Mouse (Mus musculus) heart, adult 2 months (tissue): ENCODE measurements at regions not wholly inside any gene's neighbourhood (a gene's known extent, or its start where the extent isn't known, plus 50 kb on each side); places are given as distances from the start of the nearest gene placed in this dataset.
A peak's percentile ranks its signal among the peaks of the same experiment; 100 is the strongest.

ENCODE experiments used
- DNase-seq, 2 experiments: peaks; one replicate each; pipeline ENCODE4 v3.0.0; 2021
- H3K27ac ChIP-seq: fragments of 200-600 bp; 2 replicates; pipeline ENCODE4 v1.8.1; 2022
- H3K27me3 ChIP-seq: fragments of 200-500 bp; 2 replicates; pipeline ENCODE4 v1.6.1; 2012; ENCODE audit warnings: mild to moderate bottlenecking, low read length, inconsistent platforms, mixed read lengths; ENCODE audit not compliant: control insufficient read depth, insufficient read depth
- H3K36me3 ChIP-seq: fragments of 200-500 bp; 2 replicates; pipeline ENCODE4 v1.6.1; 2012; ENCODE audit warnings: low read length, inconsistent platforms; ENCODE audit not compliant: control insufficient read depth, insufficient read depth
- H3K4me1 ChIP-seq: fragments of 200-500 bp; 2 replicates; pipeline ENCODE4 v1.6.1; 2011; ENCODE audit warnings: low read length; ENCODE audit not compliant: control insufficient read depth, insufficient read depth
- H3K4me3 ChIP-seq: fragments of 200-600 bp; 2 replicates; pipeline ENCODE4 v1.8.1; 2022
- H3K79me2 ChIP-seq: fragments of 200-500 bp; replicated peaks from 2 replicates; pipeline ENCODE4 v1.6.1; 2012; ENCODE audit warnings: mild to moderate bottlenecking, inconsistent platforms, low read length, moderate library complexity, mixed read lengths; ENCODE audit not compliant: control insufficient read depth, insufficient read depth
- H3K9ac ChIP-seq: fragments of 200-500 bp; 2 replicates; pipeline ENCODE4 v1.6.1; 2012; ENCODE audit warnings: low read depth, mild to moderate bottlenecking, control low read depth, inconsistent platforms, low read length, mixed read lengths
- CTCF ChIP-seq: fragments of 200-600 bp; IDR thresholded peaks from 2 replicates; pipeline ENCODE4 v1.8.1; 2022; ENCODE audit warnings: antibody characterized with exemption, mild to moderate bottlenecking, moderate library complexity
- EP300 ChIP-seq: fragments of 200-500 bp; IDR thresholded peaks from 2 replicates; pipeline ENCODE4 v1.6.1; 2011; ENCODE audit warnings: low read depth, low read length, control low read depth; ENCODE audit not compliant: insufficient read depth
- POLR2A ChIP-seq: fragments of 200-500 bp; IDR thresholded peaks from 2 replicates; pipeline ENCODE4 v1.6.1; 2011; ENCODE audit warnings: mild to moderate bottlenecking, low read depth, low read length, control low read depth; ENCODE audit not compliant: insufficient read depth
- WGBS: fragments of 180-500 bp; shearing (Covaris S2); methylation state at CpG from one replicate; pipeline ENCODE4 v1.1.7; 2018; 5-methylcytosine and 5-hydroxymethylcytosine counted together
- intact Hi-C: fragments of 180-260 bp; cut with DNase I; formaldehyde crosslinking; loops from one replicate; pipeline ENCODE4 v1.15.1; 2025

DNA sequence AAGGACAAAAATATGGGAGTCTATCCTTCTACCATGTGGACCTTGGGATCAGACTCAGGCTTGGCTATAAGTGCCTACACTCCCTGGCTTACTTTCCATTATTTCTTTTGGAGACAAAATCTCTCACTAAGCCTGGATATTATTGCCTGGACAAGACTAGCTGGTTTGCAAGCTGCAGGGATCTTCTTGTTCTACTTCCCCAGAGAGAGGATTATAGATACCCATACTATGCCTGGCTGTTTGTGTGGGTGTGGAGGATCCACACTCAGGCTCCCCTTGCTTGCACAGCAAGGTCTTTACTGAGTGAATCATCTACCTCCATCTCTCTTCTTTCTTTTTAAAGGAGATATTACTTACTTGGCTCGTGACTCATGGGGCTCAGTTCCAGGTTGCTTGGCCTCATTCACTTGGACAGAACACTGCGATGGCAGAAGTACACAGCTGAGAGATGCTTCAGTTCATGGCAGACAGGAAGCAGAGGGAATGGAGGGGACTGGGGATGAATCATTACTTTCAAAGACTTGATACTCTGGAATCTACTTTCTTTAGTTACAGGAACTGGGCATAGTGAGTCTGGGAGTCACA, 727.0 kb upstream of the Fam160b2 start:
- 47% methylated on average over 2 of the region's 2 CpGs for WGBS
- Histone ChIP-seq H3K27me3 (no peaks in the 10 kb centered on the region), H3K4me1 (no peaks in the 10 kb centered on the region; the same call in 1 of the 2 replicates), H3K27ac (no peak overlapping the region), H3K9ac (no peak overlapping the region), H3K4me3 (no peak overlapping the region), H3K36me3 (no peaks in the 10 kb centered on the region), H3K79me2 (no peaks in the 10 kb centered on the region)
- TF ChIP-seq EP300 (no peak), CTCF (no peak), POLR2A (no peak)
- intact Hi-C loops, result no loop called here
- DNase-seq, result no peak

- H3K79me2 ChIP-seq, result no peaks in the 10 kb centered on the region
- 67% methylated on average over 3 of the region's 3 CpGs for WGBS
- no peaks in the 10 kb centered on the region; the same call in 1 of the 2 replicates for H3K4me1 ChIP-seq
- H3K9ac ChIP-seq, result no peak overlapping the region
- no peak for DNase-seq
- intact Hi-C loops, result no loop called here
- TF ChIP-seq EP300 (no peak), CTCF (no peak), POLR2A (no peak)
- 0 out of 2 replicates have a peak, but pooled peaks cover 2% of the 10 kb centered on the region for H3K27me3 ChIP-seq
- no peaks in the 10 kb centered on the region for H3K36me3 ChIP-seq
- H3K27ac ChIP-seq, result no peak overlapping the region
- H3K4me3 ChIP-seq, result no peak overlapping the region
These were observed 715.6 kb upstream of the Fam160b2 start for GRCm38 (mm10) chr14:71315228-71315627.

GRCm38 (mm10) chr14:71299755-71300154, 700.1 kb upstream of the Fam160b2 start:
- Histone ChIP-seq H3K27me3 (no peaks in the 10 kb centered on the region), H3K4me3 (no peak overlapping the region), H3K36me3 (no peaks in the 10 kb centered on the region), H3K79me2 (no peaks in the 10 kb centered on the region), H3K9ac (no peak overlapping the region), H3K4me1 (no peaks in the 10 kb centered on the region; the same call in 1 of the 2 replicates), H3K27ac (no peak overlapping the region)
- intact Hi-C loops, result no loop called here
- WGBS, result 44% methylated on average over 6 of the region's 6 CpGs
- TF ChIP-seq CTCF, result no peak
- no peak for TF ChIP-seq EP300
- TF ChIP-seq POLR2A, result no peak
- DNase-seq, result peak in 1 of 2 experiments; percentile 8

- TF ChIP-seq EP300 (no peak), CTCF (no peak), POLR2A (no peak)
- H3K27ac ChIP-seq, result no peak overlapping the region
- 93% methylated on average over 14 of the region's 14 CpGs for WGBS
- intact Hi-C loops, result no loop called here
- H3K36me3 ChIP-seq, result no peaks in the 10 kb centered on the region
- H3K79me2 ChIP-seq, result no peaks in the 10 kb centered on the region
- no peak overlapping the region for H3K4me3 ChIP-seq
- H3K9ac ChIP-seq, result no peak overlapping the region
- no peaks in the 10 kb centered on the region for H3K27me3 ChIP-seq
- no peak for DNase-seq
- no peaks in the 10 kb centered on the region for H3K4me1 ChIP-seq
These were observed 681.9 kb upstream of the Fam160b2 start for GRCm38 (mm10) chr14:71281568-71281967.

GRCm38 (mm10) chr14:71276309-71276791, 676.7 kb upstream of the Fam160b2 start:
- H3K27ac ChIP-seq, result no peak overlapping the region
- H3K4me1 ChIP-seq, result no peaks in the 10 kb centered on the region
- no peak overlapping the region for H3K9ac ChIP-seq
- WGBS, result 25% methylated on average over 12 of the region's 12 CpGs
- intact Hi-C loops, result no loop called here
- no peak overlapping the region for H3K4me3 ChIP-seq
- no peaks in the 10 kb centered on the region for H3K27me3 ChIP-seq
- TF ChIP-seq EP300 (no peak), POLR2A (no peak), CTCF (no peak)
- no peaks in the 10 kb centered on the region for H3K36me3 ChIP-seq
- no peaks in the 10 kb centered on the region for H3K79me2 ChIP-seq
- no peak for DNase-seq

DNA sequence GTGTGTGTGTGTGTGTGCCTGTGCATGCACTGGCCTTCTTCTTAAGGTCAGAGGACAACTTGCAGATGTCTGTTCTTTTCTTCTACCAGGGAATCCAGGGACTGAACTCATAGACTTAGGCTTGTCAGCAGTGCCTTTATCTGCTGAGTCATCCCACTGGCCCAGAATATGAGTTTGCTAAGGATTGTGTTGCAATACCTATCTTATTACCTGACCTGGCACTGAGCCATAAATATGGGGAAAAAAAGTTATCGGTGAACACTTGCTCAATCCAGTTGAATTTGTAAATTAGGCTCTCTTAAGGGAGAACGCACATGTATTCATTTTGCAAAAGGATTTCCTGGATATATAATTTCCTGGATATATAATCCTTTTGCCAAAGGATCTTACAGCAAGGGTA, 672.8 kb upstream of the Fam160b2 start:
- intact Hi-C loops, result no loop called here
- 90% methylated on average over 2 of the region's 2 CpGs for WGBS

More for the DNA sequence above, 672.8 kb upstream of the Fam160b2 start:
- Histone ChIP-seq H3K9ac (no peak overlapping the region), H3K36me3 (no peaks in the 10 kb centered on the region), H3K27ac (no peak overlapping the region), H3K79me2 (no peaks in the 10 kb centered on the region), H3K4me3 (no peak overlapping the region), H3K27me3 (no peaks in the 10 kb centered on the region), H3K4me1 (no peaks in the 10 kb centered on the region)
- no peak for DNase-seq
- TF ChIP-seq EP300 (no peak), POLR2A (no peak), CTCF (no peak)
